Mouse (Mus musculus) thymus, postnatal 10 days (tissue): ENCODE data around the gene Ranbp6.

Experiments used
- DNase-seq, 2 experiments: peaks; one replicate each; pipeline ENCODE4 v3.0.0; 2021; ENCODE audit warnings: low spot score in 2 of 2

The Ranbp6 gene

DNA sequence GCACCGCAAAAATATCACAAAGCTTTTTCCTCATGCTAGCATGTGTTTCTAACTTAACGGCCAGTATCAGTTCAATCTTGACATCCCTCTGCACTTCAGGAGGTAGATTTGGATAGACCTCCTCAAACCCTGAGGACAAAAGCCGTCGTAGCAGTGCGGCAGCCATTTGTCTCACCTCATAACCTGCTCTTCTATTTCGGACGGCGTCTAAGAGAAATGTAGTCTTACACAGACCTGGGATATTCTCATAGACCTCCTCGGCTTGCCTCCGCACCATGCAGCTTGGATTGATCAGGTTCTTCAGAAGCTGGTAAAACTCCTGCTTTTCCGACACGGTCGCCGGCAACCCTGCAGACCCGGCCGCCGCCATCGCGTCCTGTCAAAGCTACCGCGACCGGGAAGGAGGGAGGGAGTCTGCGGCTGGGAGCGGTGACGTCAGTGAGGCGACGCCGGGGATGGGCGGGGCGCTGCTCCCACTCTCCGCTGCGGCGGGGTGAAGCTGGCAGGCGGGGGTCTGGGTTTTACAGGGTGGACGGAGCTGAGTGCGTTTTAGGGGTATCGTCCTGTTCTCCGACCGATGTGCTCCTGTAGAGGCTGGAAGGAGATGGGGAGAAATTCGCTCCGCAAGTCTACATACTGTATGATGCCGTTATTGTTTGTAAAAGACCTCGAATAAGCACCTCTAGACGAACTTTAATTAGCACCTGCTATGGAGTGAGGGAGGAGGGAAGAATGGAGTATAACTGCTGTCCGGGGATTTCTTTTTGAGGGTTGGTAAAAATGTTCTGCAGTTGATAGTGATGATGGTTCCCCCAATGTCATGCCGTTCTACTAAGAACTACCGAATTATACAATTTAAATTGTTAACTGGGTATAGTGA lies at the start of gene Ranbp6:
Ranbp6 (minus strand) TSS at position 394 of the 880 bp plus-strand sequence.
- DNase-seq: peak; percentile 88 to 94

DNA sequence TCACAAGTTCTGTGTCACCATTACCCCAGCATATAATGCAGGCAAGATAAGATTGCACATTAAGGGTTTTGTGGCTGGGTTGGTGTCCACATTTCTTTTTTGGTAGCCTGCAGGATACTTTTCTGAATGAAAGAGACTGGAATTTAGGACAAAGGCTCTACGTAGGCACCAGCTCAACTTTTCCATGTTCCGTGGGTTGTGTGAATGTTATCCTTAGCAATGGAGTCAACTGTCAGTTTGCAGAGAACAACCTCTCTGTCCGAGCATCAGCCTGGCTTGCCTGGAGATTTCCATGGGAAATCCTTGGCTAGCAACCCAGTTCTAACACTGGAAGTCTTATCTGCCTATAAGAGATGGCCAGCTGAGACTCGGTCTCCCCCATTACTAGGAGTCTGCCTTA lies 48.0 kb upstream of the Ranbp6 start:
- DNase-seq: no peak

DNA sequence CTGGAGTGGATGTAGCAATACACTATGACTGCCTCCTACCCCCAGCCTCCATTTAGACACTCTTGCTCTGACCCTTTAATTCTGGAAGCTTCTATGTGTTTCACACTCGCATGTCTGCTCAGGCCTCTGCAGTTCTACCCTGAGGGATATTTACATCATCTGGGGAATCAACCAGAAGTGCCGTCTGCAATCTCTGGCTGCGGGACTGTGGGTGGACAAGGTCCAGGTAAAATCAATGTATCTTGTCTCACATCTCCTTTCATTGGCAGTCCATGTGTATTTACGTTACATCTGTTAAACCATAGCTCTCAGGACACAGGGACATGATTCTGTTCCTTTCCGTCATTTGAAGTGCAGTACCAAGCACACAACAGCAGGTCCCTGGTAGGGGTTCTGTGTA lies 44.5 kb upstream of the Ranbp6 start:
- no peak for DNase-seq

DNA sequence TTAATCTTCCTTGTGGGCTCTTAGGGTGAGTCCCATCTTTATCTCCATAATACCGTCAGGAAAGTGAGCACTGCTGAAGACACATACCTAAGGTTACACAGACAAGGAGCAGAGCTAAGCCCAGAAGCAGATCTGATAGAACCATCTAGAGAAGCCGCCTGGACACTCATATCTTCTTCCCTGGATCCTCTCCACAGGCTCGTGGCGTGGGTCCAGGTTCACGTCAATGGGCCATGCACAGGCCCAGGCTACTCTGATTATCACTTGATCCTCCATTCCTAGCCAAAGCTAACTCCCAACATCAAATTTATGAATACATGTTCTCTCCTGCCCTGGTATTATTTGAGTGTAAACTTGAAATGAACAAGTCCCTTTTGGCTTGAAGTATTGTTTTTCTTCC lies 40.9 kb upstream of the Ranbp6 start:
- no peak for DNase-seq

DNA sequence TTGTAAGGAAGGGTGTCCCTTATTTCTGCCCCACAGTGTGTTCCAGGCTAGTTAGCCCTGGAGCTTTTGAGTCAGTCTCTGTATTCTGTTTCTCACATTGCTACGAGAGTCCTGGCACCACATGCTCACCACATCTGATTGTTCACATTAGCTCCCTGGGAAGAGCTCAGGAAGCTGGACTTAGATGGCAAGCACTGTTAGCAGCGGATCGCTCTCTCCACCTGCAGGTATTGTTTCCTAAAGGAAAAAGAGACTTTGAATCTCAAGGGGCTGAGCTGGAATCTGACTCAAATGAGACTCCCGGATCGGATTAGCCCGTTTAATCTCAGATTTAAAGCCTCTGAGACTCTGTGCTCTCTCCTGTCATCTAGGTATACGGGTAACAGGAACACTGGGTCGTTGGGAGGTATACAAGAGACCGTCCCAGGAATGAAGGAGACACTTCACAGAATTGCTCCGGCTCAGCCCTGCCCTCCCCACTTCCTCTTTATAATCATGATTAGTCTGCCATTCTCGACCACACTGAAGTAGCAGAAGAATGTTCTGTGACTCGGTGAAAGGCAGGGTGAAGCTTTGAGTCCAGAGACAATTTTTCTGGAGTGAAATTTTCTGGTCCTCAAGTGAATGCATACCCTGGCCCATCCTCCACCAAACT lies 38.4 kb upstream of the Ranbp6 start:
- DNase-seq: no peak

DNA sequence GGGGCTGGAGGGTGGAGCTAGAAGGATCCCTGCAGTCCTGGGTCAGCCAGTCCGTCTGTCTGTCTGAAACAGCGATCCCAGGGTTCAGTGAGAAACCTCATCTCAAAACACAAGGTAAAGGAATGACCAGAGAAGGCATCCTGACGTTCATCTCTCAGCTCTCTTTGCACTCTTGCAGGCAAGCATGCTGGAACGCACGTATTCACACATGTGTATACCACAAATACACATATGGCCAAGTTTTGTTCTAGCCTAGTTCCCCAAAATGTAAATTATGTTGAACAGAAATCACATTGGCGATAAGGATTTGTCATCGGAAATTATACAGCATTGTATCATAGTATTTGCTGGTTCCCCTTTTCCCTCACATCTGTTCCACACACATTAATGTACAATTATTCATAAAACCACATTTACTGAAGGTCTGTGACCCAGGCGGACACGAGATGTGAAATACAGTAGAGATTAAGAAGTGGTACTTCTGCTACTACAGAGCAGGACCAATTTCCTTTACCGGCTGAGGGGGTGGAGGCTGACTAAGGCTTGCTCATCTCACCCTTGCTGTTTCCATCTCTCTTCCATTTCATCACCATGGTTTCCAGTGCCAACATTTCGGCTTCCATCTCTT lies 37.3 kb upstream of the Ranbp6 start:
- no peak for DNase-seq

DNA sequence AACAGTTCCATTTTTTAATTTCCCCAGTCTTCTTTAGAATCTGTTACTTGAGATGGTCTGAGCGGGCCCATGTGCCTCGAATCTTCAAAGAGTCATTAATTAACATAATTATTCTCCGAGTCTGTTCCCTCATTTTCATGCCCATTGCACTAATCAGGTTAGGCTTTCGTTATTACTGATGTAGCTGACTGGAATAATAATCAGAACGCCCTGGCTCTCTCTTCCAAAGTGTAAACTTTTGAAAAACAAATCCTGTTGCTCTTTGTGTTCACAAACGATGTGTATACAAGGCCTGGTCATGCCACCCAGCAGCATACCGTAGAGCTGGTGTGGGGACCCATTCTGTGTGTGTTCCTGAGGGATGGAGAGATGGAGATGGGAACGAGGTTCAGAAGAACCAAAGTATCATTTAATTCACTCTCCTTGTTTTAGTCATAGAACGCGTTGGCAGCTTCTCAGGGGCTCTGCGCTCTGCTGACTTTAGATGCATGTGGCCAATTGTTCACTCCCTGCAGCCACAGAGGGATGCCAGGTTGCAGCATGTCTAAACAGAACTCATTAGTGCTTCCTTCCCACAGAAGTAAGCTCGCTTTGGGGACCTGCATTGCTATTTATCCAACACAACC lies 31.4 kb upstream of the Ranbp6 start:
- DNase-seq: no peak

DNA sequence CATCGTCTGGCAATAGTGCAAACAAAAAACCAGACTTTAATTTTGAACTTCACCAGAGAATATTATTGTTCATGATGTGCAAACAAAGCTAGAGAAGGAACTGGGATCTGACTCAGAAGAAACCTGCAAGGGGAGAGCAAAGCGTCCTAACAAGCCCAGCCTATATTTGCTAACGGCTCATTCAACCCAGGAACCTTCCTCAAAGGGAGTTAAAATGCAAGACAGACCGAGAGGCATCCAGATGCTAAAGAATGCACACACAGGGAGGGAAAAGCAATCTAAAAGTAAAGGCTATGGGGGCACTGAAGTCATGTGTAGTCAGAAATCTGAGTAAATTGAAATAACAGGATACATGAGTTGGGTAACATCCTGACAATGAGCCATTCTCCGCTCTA lies 30.9 kb upstream of the Ranbp6 start:
- DNase-seq: no peak

DNA sequence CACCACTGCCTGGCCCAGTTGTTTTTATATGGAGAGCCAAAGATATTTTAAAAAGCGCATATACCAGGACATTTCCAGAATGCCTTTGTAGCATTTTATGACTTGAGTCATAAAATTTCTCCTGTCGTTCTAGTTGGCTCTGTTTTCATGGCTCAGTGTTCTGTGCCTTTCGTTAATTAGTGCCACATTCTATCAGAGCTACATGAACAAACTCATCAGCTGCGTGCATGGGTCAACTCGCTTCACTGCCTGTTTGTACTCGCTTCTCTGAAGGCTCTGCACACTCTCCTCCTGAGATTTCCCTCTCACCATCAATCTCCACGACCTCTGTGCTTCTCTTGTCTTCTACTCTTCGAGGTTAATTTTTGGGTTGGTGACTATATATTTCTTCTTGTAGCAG lies 30.2 kb upstream of the Ranbp6 start:
- no peak for DNase-seq

DNA sequence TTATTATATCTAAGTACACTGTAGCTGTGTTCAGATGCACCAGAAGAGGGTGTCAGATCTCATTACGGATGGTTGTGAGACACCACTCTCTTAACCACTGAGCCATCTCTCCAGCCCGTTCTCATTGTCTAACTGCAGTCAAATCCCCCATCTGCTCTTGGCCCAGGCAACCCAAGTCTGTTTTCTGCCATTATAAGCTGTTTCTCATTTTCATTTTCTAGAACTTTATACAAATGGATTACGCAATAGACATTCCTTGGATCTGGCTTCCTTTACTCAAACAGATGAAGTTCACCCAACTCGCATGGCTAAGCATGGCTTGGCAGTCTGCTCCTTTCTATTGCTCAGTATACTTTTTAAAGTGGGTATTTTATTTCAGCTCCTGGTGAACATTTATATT lies 27.9 kb upstream of the Ranbp6 start:
- no peak for DNase-seq

DNA sequence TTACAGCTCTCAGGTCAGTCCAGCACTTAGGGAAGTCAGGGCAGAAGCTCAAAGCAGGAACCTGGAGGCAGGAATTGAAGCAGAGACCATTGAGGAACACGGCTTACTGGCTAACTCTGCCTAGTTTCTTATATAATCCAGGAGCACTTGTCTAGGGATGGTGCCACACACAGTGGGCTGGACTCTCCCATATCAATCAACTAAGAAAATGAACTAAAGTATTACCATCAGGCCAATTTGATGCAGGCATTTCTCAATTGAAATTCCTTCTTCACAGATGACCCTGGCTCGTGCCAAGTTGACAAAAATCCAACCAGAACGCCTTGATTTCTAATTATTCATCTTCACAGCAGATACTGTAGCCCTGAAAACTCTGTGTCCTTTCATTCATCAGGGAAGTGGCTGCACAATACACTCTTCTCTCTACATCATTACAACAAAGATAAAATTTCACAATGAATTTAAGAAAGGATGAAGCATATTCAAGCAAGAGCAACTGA lies 25.9 kb upstream of the Ranbp6 start:
- DNase-seq: no peak

DNA sequence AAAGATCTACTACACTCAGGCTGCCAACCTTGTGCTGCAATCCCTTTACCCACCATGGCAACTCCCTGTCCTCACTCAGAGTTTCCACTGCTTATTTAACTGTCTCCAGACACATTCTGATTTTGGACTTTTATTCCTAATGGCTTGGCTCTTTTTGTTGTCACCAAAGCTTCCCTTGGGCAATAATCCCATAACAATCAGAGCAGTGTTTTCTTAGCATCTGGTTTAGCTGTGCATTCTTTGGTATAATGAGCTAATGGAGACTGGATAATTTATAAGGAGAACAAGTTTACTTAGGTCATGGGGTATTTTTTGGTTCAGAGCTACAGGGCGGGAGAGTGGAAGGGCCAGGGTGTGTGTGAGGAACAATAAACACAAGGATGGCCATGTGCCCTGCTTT lies 25.4 kb upstream of the Ranbp6 start:
- DNase-seq: no peak

DNA sequence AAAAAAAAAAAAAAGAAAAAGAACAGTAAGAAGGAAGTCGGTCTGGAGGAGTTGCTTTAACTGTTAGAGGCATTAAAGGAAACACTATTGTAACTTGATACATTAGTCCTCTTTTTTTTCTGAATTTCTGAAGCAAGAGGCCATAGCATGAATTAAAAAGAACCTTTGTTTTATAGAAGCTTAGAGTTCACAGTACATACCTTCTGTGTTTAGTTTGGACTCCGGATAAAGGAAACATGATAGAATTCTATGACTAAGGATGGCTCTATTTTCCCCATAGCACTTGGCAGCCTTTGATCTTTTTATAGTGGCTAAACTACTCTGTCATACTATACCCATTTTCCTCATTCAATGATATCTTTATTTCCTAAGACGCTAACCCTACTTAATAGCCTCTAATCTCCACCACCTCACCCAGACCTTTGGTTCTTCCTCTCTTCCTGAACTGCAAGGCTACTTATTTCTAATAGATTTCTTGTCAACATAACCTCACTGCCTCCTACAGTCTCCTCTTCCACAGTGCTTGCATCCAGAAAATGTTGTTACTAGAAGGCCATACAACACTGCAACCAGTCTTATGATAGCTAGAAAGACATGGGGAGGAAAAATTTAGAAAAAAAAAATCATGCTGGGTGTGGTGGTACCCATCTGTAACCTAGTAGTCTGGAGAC lies 22.7 kb upstream of the Ranbp6 start:
- no peak for DNase-seq

DNA sequence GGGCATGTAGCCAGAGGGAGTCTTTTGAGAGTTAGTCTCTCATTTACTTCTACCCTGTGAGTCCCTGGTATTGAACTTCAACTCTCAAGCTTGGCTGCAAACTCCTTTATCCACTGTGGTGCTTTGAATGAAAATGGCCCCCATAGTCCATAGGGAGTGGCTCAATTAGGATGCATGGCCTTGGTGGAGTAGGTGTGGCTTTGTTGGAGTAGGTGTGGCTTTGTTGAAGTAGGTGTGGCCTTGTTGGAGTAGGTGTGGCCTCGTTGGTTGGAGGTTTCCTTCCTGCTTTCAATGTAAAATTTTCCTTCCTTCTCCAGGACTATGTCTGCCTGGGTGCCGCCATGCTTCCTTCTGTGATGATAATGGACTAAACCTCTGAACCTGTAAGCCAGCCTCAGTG lies 18.1 kb upstream of the Ranbp6 start:
- no peak for DNase-seq

DNA sequence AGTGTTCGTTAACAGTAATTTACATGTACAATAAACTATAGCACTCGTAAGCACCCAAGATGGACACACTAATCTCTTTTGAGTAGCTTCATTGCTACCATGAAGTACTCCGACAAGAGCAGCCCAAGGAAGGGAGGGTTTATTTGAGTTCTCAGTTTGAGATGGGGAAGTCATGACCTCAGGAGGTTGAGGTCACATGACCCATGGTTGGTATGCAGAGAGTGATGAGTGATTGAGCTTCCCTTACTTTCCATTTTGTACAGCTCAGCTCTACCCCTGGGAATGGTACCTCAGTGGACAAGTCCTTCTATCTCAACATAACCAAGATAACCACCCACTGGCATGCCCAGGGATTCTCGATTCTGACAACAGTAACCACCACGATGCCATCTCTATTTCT lies 15.8 kb upstream of the Ranbp6 start:
- no peak for DNase-seq

DNA sequence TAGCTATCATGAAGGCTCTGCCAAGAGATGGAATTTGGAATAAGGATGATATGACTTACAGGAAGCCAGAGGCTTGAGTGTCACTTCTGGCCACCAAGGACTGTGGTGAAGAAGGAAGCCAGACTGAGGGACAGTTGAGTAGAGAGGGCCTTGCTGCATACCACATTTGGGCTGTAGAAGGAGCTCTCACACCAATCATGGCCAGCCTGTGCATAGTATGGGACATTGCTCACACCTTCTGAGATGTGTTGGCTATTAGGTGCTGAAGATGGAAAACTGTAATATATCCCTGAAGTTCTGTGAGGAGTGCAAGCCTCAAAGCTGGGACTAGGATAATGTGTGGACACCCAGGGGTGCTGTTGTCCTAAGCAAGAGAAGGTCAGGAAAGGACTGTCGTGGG lies 13.9 kb upstream of the Ranbp6 start:
- DNase-seq: no peak

DNA sequence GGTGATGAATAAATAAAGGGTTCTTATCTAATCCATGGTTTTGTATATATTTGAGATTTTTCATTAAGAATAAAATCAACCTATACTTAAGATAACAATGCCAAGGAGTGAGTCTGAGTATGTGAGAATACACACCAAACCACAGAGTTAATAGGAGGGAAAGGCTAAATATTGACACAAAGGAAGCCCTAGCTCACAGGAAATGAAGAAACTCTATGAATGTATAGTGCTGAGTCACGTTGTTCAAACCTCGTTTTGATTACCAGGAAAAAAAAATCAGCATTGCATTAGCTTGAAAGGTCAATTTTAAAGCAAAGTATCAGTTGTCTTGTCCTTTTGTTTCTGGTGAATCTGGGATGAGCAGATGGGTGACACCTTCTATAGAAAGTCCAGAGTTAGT lies 12.2 kb upstream of the Ranbp6 start:
- DNase-seq: no peak

DNA sequence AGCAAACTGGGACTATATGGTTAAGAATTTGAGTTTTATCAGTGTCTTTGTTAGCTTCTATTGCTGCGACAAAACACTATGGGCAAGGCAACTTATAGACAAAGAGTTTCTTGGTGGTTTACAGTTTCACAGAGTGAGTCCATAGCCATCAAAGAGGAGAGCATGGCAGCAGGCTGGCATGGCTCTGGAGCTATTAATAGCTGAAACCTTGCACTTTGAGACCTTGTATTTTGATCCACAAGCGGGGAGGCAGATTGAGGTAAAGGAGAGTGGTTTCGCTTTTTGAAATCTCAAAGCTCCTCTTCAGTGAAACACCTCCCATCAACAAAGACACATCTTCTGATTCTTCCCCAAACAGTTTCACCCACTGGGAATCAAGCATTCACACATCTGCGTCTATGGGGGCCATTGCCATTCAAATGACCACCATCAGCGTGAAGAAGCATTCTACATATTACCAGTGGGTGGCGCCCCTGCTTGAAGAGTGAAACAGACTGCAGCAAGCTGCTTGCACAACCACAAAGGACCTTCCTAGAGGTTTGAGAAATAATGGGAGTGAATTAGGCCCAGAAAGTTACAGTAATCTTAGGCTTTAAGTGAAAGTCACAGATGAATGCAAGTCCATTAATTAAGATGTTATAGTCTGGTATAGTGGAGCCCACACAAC lies 11.4 kb upstream of the Ranbp6 start:
- peak; percentile 17 to 56 for DNase-seq

DNA sequence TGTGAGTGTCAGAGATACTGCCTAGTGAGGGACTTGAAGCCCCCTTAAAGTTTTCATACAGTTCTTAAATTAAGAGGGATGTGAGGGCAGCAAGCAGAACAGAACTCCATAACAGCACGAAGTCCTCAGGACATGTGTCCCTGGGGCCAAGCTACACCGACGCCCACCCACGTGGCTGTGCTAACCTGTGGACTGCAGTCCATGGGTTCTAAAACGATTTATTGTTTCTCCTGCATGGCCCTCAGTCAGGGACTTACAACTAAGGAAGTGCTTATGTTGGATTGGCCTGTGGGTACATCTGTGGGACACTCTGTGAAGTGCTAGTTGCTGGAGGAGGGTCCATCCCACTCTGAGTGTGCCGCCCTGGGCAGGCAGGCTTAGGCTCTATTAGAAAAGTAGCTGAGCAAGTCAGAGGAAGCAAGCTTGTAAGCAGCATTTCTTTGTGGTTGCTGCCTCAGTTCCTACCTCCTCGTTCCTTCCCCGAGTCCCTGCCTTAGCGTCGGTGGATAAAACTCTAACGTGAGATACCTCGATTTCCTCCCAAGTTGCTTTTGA lies 10.8 kb upstream of the Ranbp6 start:
- DNase-seq: no peak

DNA sequence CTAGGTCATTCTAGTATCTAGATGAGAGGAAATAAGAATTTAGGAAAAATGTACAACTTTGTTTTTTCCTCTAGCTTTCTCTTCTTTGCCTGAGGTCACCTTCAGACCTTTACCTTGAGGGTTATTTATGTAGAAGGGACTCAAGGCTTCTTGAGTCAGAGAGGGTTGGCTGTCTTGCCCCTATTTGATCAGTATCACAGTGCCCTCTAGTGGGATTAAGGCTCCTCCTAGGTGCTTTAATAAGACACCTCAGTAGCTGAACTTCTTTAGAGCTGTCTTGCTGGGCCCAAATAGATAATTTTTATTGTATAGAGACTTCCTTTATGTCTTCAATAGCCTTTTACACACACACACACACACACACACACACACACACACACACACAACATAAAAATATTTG lies 8.2 kb upstream of the Ranbp6 start:
- peak in 1 of 2 experiments; percentile 63 for DNase-seq

DNA sequence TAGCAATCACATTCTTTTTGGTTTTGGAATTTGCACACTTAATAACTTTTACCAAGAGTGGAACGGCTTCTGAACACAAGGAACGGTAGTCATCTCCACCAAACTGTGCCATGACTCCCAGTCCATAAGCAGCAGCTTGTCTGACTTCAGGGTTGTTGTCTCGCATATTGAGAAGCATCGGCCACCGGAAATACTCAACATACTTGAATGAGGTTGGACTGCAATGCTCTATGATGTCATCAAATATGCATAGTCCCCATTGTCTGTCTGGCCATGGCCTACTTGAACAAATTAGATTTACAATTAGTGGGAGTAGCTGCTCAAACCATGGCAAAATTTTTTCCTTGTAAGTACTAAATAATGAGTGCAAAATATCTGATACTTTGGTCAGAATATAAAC lies 2.8 kb downstream of the Ranbp6 start:
- DNase-seq: no peak
